8 mouse cellular contexts compared by ENCODE assay signal in the genomic region with DNA sequence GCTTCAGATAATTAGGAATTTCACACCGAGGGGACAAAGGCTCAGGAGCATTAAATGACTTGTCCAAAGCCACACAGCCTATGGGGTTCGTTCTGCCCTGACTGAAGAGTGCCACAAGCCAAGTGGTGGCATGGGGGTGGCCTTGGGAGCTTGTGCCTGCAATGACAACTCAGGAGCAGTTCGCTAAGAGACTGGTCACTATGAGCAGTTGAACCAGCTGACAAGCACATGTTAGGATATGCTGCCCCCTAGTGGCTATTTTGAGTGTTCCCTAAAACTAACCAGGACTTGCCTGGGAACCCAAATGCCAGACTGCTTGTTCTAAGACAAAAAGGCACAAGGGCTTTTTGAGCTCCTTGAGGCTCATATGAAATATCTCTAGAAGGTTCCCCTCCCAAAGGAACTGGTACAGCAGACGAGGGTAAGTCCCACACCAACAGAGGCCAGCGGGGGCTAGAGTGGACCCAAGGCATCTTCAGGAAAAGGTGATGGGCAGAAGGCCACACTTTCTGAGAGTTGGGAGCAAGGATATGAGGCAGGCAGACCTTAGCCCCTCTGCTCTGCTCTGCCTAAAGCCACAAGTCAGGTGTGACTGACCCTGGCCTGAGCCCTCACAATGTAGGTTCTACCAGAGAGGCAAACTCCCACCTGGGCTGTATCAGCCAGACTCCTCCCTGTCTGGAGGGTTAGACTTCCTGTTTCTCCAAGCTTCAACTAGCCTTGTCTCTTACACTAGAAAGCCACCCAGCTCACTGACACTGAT. TPM values are rescaled to one million over a fixed set of nuclear protein-coding genes. Genes with fewer than 3 reads are reported as not detected.
DNase-seq lines count a peak whose midpoint lies in the region; ATAC-seq lines count a peak whose summit lies in the region.

No protein-coding gene starts in this region.

- H3K9me3 ChIP-seq in liver, embryonic 11.5 days (ENCODE audit: control insufficient read depth, low read length): no peaks in the 10 kb centered on the region

- H3K36me3 ChIP-seq in liver, embryonic 11.5 days (ENCODE audit: control insufficient read depth, insufficient read depth, low read length): no peaks in the 10 kb centered on the region

- 30% methylated on average over 5 of the region's 5 CpGs for WGBS in liver, embryonic 11.5 days

- H3K27me3 ChIP-seq in liver, embryonic 11.5 days (replicated peaks; ENCODE audit: control insufficient read depth, insufficient read depth, low read length): no peaks in the 10 kb centered on the region

- H3K27ac ChIP-seq in liver, embryonic 11.5 days (ENCODE audit: low read depth, low read length): no peak overlapping the region

- no peak overlapping the region for H3K4me3 ChIP-seq in liver, embryonic 11.5 days (ENCODE audit: low read depth, low read length)

- peak; percentile 51 for DNase-seq in liver
- DNase-seq in liver, embryonic 11.5 days (ENCODE audit: low spot score): no peak
- DNase-seq in adrenal gland, adult 2 months: peak; percentile 58
- DNase-seq in embryo, embryonic 11 days: peak; percentile 87
- peak; percentile 35 to 74 for DNase-seq in heart, postnatal 14 days
- DNase-seq in left cerebral cortex, postnatal 4 days: peak; percentile 51
- peak; percentile 39 to 44 for DNase-seq in natural killer cell, adult 2 months (ENCODE audit: low spot score in 2 of 2)
- DNase-seq in thymus, postnatal 0 days (ENCODE audit: low spot score): peak; percentile 56

- no peak overlapping the region for H3K4me2 ChIP-seq in liver, embryonic 11.5 days

- intact Hi-C loops in heart, postnatal 14 days (cut with DNase I): loop anchor here (1.0 to 2.0 kb wide), 2 partner anchors 14 to 31 kb away; no protein-coding TSS in a partner anchor
- intact Hi-C loops in left cerebral cortex, postnatal 4 days (cut with DNase I): loop anchor here (5.0 kb wide), 1 partner anchor 81 kb away; no protein-coding TSS in a partner anchor

- ATAC-seq in liver, embryonic 11.5 days (replicated peaks; ENCODE audit: low FRiP score): no peak

- H3K4me1 ChIP-seq in liver, embryonic 11.5 days (replicated peaks; ENCODE audit: control insufficient read depth, insufficient read depth, low read length): no peaks in the 10 kb centered on the region

- H3K9ac ChIP-seq in liver, embryonic 11.5 days (ENCODE audit: low read depth, low read length): no peak overlapping the region

RNA-seq across cellular contexts. Expression of gene Mtfp1, which starts 11.7 kb away (rescaled TPM):
- 48.8 and 51.8 TPM in 2 replicates for polyA plus RNA-seq in liver, embryonic 11.5 days (2014; fragmentation: Nextera tagmentation; extraction: Ambion mirVana)
- 10 to 100 TPM; 19.3 to 24.2 TPM for total RNA-seq in adrenal gland, adult 2 months (2021)
- polyA plus RNA-seq in adrenal gland, adult 2 months (2012; rRNA removed): 40.4 and 43.8 TPM in 2 replicates
- 100 to 1,000 TPM; 108 to 124 TPM for total RNA-seq in heart, postnatal 14 days (2021)
- total RNA-seq in left cerebral cortex, postnatal 4 days (2021): 10 to 100 TPM; 15.3 to 16.3 TPM
- 4.1 and 5.3 TPM in 2 replicates for polyA plus RNA-seq in thymus, postnatal 0 days (2015; fragmentation: Nextera tagmentation; extraction: Ambion mirVana)

RNA-seq across cellular contexts. Expression of gene Sec14l3, which starts 18.9 kb away (rescaled TPM):
- not detected in 2 replicates for polyA plus RNA-seq in liver, embryonic 11.5 days (2014; fragmentation: Nextera tagmentation; extraction: Ambion mirVana)
- not detected for total RNA-seq in adrenal gland, adult 2 months (2021)
- polyA plus RNA-seq in adrenal gland, adult 2 months (2012; rRNA removed): 0.10 TPM in 1 of 2 replicates, not detected in the other
- total RNA-seq in heart, postnatal 14 days (2021): 1 to 10 TPM in 1 of 2 experiments, not detected in 1; 6.0 TPM
- 1 to 10 TPM; 2.3 to 4.5 TPM for total RNA-seq in left cerebral cortex, postnatal 4 days (2021)
- polyA plus RNA-seq in thymus, postnatal 0 days (2015; fragmentation: Nextera tagmentation; extraction: Ambion mirVana): 0.64 and 0.91 TPM in 2 replicates

RNA-seq across cellular contexts. Expression of gene Sec14l2, which starts 39.7 kb away (rescaled TPM):
- 6.2 and 6.8 TPM in 2 replicates for polyA plus RNA-seq in liver, embryonic 11.5 days (2014; fragmentation: Nextera tagmentation; extraction: Ambion mirVana)
- 1 to 10 TPM; 1.8 to 2.2 TPM for total RNA-seq in adrenal gland, adult 2 months (2021)
- 0.59 and 0.71 TPM in 2 replicates for polyA plus RNA-seq in adrenal gland, adult 2 months (2012; rRNA removed)
- total RNA-seq in heart, postnatal 14 days (2021): 1 to 10 TPM; 1.2 TPM
- total RNA-seq in left cerebral cortex, postnatal 4 days (2021): 1 to 10 TPM; 6.8 to 8.3 TPM
- polyA plus RNA-seq in thymus, postnatal 0 days (2015; fragmentation: Nextera tagmentation; extraction: Ambion mirVana): 0.30 and 0.54 TPM in 2 replicates

RNA-seq across cellular contexts. Expression of gene Rnf215, which starts 51.5 kb away (rescaled TPM):
- 10.4 and 11.6 TPM in 2 replicates for polyA plus RNA-seq in liver, embryonic 11.5 days (2014; fragmentation: Nextera tagmentation; extraction: Ambion mirVana)
- total RNA-seq in adrenal gland, adult 2 months (2021): 10 to 100 TPM; 21.7 to 25.0 TPM
- polyA plus RNA-seq in adrenal gland, adult 2 months (2012; rRNA removed): 34.6 and 40.2 TPM in 2 replicates
- total RNA-seq in heart, postnatal 14 days (2021): 10 to 100 TPM; 14.2 to 20.6 TPM
- 10 to 100 TPM; 57.0 to 58.6 TPM for total RNA-seq in left cerebral cortex, postnatal 4 days (2021)
- 18.9 and 19.6 TPM in 2 replicates for polyA plus RNA-seq in thymus, postnatal 0 days (2015; fragmentation: Nextera tagmentation; extraction: Ambion mirVana)

RNA-seq across cellular contexts. Expression of gene Sec14l4, which starts 52.2 kb away (rescaled TPM):
- polyA plus RNA-seq in liver, embryonic 11.5 days (2014; fragmentation: Nextera tagmentation; extraction: Ambion mirVana): 0.88 and 1.1 TPM in 2 replicates
- total RNA-seq in adrenal gland, adult 2 months (2021): 1 to 10 TPM; 3.2 to 7.2 TPM
- polyA plus RNA-seq in adrenal gland, adult 2 months (2012; rRNA removed): 1.2 and 1.7 TPM in 2 replicates
- total RNA-seq in heart, postnatal 14 days (2021): under 1 TPM; 0.20 to 0.50 TPM
- not detected for total RNA-seq in left cerebral cortex, postnatal 4 days (2021)
- polyA plus RNA-seq in thymus, postnatal 0 days (2015; fragmentation: Nextera tagmentation; extraction: Ambion mirVana): 0.08 and 0.27 TPM in 2 replicates

Comparison
In these comparisons a context has a peak if more than half of its experiments do, and no peak if none do; other contexts are left out.
1. RNA of gene Mtfp1, which starts 11.7 kb away (total RNA-seq): 108 to 124 TPM in heart, postnatal 14 days; 19.3 to 24.2 TPM in adrenal gland, adult 2 months and 15.3 to 16.3 TPM in left cerebral cortex, postnatal 4 days; every median in the first group is over 4 times any median in the second.